Mouse (Mus musculus): ENCODE data around the gene Cars. TPM values are rescaled to one million over a fixed set of nuclear protein-coding genes. Genes with fewer than 3 reads are reported as not detected.
"Not testable (repeated sequence)": the region's sequence is repeated elsewhere in the genome, so short reads cannot be mapped to it uniquely, and the experiment has no call there.

Cars gene
- polyA plus RNA-seq, 1 experiment from 2014 or later = 77.0 TPM

DNA sequence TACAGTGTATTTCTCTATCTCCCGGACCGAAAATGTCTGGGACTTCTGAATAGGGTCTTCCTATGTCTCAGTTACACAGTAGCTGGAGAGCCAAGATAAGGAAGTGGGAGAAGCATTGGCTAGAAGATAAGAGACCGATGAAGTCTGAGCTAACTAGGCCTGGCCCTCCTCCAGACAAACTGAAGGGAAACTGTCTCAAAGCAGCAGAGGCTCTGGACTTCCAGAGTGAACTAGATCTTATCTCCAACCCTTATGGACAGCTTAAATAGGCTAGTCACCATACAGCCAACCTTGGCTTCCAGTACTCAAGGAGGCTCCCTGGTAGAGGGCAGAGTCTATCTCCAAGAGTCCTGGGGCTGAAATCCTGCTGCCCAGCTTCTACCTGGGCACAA is 34.2 kb downstream of the Cars start:
- WGBS = 92% methylated on average over 3 of the region's 3 CpGs
- H3K27ac ChIP-seq = no peak overlapping the region
- no peak for DNase-seq (ENCODE audit: low spot score)
- H3K36me3 ChIP-seq = peaks cover 100% of the 10 kb centered on the region
- H3K4me3 ChIP-seq = no peak overlapping the region
- H3K27me3 ChIP-seq (ENCODE audit: insufficient read depth, poor library complexity, severe bottlenecking) = no peaks in the 10 kb centered on the region
- H3K9me3 ChIP-seq = no peaks in the 10 kb centered on the region
- H3K4me1 ChIP-seq (replicated peaks) = no peaks in the 10 kb centered on the region

DNA sequence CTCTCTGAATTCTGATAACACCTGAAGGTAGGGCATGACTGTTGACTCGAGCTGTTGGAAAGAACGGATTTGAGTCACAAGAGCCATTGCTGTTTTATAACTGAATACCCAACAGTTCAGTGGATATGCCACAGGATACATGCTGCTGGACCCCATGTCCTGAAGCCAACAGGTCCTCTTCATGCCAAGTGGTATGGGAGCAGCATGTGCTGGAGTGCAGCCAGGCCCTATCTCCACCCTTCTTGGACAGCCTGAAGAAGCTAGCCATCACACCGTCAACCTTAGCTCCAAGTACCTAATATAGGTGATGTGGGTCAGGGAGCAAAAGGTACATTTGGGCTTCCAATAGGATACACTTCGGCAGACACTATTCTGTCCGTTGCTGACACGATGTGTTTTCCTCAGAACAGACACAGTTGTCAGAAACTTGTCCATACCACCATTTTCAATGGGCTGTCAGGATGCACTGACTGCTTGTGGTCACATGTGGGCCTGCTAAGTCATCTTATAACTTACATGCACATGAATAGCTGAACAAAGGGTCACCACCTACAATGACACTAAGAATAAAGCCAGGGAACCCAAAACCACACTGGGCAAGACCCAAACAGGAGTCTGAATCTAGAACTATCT is 34.8 kb downstream of the Cars start:
- DNase-seq (ENCODE audit: low spot score) = no peak
- H3K36me3 ChIP-seq = peaks cover 100% of the 10 kb centered on the region
- WGBS = 96% methylated on average over 6 of the region's 6 CpGs
- H3K4me3 ChIP-seq = no peak overlapping the region
- H3K4me1 ChIP-seq (replicated peaks) = no peaks in the 10 kb centered on the region
- no peaks in the 10 kb centered on the region for H3K9me3 ChIP-seq
- no peaks in the 10 kb centered on the region for H3K27me3 ChIP-seq (ENCODE audit: insufficient read depth, poor library complexity, severe bottlenecking)
- H3K27ac ChIP-seq = no peak overlapping the region

DNA sequence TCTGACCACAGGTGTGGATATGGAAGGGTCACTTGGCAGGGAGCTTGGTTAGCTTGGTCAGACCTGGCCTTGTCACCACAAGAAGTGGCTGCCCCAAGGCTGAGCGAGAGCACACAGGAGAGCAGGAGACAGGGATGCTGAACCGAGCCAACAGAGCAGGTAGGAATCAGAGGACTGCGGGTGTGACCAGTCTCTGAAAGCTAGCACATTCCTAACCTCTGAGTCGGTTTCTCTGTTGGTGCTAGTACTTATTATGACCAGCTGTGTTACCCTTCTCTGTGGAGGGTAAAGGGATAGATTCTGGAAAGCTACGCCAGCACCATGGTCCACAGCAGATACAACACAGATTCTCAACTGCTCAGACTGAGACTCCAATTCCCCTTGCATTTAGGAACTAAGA is 36.1 kb downstream of the Cars start:
- WGBS = 92% methylated on average over 5 of the region's 5 CpGs
- no peak for DNase-seq (ENCODE audit: low spot score)
- Histone ChIP-seq H3K4me3 (no peak overlapping the region), H3K27me3 (ENCODE audit: insufficient read depth, poor library complexity, severe bottlenecking) (no peaks in the 10 kb centered on the region), H3K36me3 (peaks cover 100% of the 10 kb centered on the region), H3K9me3 (no peaks in the 10 kb centered on the region), H3K27ac (no peak overlapping the region), H3K4me1 (replicated peaks) (no peaks in the 10 kb centered on the region)

DNA sequence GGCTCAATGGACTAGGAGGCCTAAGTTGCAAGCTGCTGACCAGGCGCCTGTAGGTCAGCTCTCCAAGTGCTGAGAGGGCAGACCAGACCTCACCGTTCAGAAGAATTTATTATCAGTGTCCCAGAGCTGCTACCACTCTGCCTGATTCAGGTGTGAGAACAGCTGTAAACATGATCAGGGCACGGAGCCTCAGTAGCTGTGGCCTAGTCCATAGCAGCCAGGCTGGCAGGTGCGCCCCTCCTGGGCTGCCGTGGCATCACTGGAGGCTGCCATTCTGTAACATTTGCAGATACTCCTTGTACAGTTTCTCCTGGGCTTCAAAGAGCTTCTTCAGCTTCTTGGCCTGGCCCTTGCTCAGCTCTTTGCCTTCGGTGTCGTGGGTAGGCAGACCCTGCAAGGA is 42.3 kb downstream of the Cars start:
- Histone ChIP-seq H3K27me3 (ENCODE audit: insufficient read depth, poor library complexity, severe bottlenecking) (no peaks in the 10 kb centered on the region), H3K36me3 (peaks cover 94% of the 10 kb centered on the region), H3K27ac (0 out of 2 replicates have a peak overlapping the region, but pooled peaks have one; percentile 23), H3K4me3 (no peak overlapping the region), H3K4me1 (replicated peaks) (no peaks in the 10 kb centered on the region), H3K9me3 (no peaks in the 10 kb centered on the region)
- no peak for DNase-seq (ENCODE audit: low spot score)
- WGBS = 94% methylated on average over 7 of the region's 7 CpGs

DNA sequence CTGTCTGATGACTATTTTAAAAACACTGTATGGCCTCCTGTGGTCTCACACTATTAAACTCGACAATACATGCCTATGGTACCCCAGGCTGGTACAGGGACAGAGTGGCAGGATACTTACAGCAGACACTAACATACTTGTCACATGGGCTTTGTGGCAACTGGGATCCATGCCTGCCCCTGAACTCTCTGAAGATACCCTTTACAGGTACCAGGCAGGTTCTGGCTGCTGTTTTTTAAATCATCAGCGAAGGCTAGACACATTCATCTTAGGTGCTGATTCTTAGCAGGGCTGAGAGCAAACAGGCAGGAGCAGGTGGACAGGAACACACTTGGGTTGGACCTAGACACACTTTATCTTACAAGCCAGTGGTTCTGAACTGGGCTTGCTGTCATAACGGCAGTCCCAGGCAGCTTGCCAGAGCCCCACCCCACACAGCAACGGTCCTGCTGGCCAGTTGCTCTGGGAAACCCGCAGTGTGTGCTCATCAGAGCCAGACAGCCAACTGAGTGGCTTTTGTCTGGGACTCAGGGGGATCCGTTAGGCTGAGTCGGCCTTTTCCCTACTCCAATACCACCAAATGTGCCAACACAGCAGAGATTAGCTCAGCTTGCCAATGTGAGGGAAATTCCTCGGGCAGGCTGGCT is 42.8 kb downstream of the Cars start:
- Histone ChIP-seq H3K9me3 (no peaks in the 10 kb centered on the region), H3K36me3 (peaks cover 89% of the 10 kb centered on the region), H3K27me3 (ENCODE audit: insufficient read depth, poor library complexity, severe bottlenecking) (no peaks in the 10 kb centered on the region), H3K4me1 (replicated peaks) (no peaks in the 10 kb centered on the region), H3K4me3 (no peak overlapping the region), H3K27ac (0 out of 2 replicates have a peak overlapping the region, but pooled peaks have one; percentile 23)
- 87% methylated on average over 8 of the region's 8 CpGs for whole genome bisulfite sequencing
- no peak for DNase-seq (ENCODE audit: low spot score)

DNA sequence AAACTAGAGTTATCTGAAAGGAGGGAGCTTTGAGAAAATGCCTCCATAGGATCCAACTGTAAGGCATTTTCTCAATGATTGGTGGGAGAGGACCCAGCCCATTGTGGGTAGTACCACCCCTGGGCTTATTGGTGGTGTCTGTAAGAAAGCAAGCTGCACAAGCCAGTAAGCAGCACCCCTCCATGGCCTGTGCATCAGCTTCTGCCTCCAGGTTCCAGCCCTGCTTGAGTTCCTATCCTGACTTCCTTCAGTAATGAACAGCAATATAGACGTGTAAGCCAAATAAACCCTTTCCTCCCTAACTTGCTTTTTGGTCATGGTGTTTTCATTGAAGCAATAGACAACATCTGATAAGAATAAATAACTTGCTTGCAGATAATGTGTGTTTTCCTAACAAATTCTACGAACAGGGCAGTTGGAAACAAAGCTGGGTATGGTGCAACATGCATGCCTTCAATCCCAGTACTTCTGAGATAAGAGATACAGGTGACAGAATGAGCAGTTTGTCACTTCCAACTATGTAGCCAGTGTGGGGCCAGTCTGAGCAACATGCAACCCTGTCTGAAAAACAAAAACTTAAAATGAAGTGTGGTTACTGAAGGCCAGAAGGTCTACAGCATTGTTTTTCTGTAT is 50.2 kb downstream of the Cars start:
- 40% methylated on average over 2 of the region's 2 CpGs for WGBS
- Histone ChIP-seq H3K9me3 (no peaks in the 10 kb centered on the region), H3K4me3 (peak overlapping the region; percentile 96), H3K27ac (peak overlapping the region; percentile 97), H3K36me3 (peaks cover 32% of the 10 kb centered on the region), H3K27me3 (ENCODE audit: insufficient read depth, poor library complexity, severe bottlenecking) (no peaks in the 10 kb centered on the region), H3K4me1 (replicated peaks) (peaks cover 31% of the 10 kb centered on the region)
- no peak for DNase-seq (ENCODE audit: low spot score)

DNA sequence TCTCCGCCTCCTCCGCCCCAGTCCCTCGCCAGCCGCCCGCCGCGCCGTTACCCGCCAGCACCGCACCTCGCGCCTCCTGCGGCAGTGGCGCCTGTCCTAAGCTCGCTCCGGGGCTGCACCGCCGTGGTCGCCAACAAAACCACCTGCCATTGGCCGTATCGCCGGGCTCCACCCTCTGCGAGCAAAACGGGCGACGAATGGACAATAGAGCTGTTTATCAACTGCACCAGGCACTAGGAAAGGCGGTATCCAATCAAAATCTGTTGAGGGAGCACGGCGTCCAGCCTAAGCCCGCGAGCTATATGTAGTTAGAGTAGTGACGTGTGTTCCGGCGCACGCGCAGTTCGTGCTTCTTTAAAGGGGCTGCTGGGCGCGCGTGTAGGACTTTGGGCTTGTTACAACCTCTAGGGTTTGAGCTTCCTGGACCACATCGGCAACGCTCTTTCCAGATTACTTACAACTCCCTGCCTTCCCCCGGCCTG is 50.9 kb downstream of the Cars start, which contains the start of gene Nap1l4:
Gene Nap1l4, minus strand, starts transcription at position 131 of the 482 bp plus-strand sequence.
- H3K4me1 ChIP-seq (replicated peaks) = peaks cover 31% of the 10 kb centered on the region
- peak; percentile 99 for DNase-seq (ENCODE audit: low spot score)
- under 1% methylated on average over 43 of the region's 43 CpGs for WGBS
- peak within 1 kb of the TSS; percentile 96 for H3K4me3 ChIP-seq
- no peaks in the 10 kb centered on the region for H3K9me3 ChIP-seq
- no peaks in the 10 kb centered on the region for H3K27me3 ChIP-seq (ENCODE audit: insufficient read depth, poor library complexity, severe bottlenecking)
- peak within 1 kb of the TSS; percentile 97 for H3K27ac ChIP-seq
- H3K36me3 ChIP-seq = peaks cover 29% of the 10 kb centered on the region

DNA sequence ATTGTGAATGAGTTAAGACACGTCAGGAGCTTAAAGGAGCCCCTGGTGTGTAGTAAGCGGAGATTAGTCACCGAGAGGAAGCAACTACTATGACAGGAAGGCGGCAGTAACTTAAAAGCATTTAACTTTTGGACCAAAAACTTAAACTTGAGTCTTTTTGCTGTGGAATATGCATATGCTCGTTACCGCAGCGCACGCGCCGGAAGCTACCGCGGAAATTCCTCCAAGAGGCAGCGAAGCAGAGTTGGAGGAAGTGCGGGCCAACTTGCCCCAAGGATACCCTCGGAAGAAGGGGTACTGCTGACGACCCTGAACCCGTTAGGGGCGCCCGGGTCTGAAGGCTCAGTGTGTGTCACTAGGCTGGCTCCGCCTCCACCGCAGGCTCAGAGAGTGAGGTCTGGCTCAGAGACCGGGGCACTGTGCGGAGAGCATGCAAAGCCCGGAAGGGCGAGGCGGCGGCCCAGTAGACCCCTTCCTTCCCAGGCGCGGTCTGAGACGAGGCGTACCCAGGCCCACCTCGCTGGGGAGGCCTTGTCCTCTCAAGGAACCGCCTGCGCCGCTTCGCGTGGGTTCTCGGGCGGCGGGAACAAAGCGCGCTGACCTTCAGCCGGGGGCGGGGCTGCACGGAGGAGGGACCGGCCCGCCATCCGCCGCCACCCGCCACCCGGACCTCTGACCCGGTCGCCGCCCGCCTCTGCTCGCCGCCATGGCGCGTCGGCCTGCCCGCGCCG is 51.5 kb downstream of the Cars start:
- H3K9me3 ChIP-seq = no peaks in the 10 kb centered on the region
- DNase-seq (ENCODE audit: low spot score) = no peak

DNA sequence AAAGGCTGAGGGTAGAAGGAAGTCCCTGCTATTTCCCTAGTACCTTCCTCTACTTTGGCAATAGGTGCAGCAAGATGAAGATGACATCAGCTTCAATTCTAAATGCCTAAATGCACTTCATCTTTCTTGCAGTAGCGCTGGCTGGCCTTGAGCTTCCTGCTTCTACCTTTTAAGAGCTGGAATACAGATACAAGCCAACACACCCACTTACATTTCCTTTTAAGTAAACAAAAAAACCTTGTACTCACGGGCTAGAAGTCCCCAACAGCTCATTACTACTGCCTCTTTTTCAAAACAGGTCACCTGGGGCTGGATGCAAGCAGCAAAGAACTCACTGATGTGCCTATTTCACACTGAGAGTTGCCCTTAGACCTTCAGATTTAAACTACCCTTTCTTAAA is 53.3 kb downstream of the Cars start:
- WGBS = 76% methylated on average over 2 of the region's 2 CpGs
- Histone ChIP-seq H3K9me3 (no peaks in the 10 kb centered on the region), H3K4me1 (replicated peaks) (peaks cover 38% of the 10 kb centered on the region), H3K27me3 (ENCODE audit: insufficient read depth, poor library complexity, severe bottlenecking) (no peaks in the 10 kb centered on the region), H3K4me3 (peak overlapping the region; percentile 21; the same call in 1 of the 2 replicates), H3K27ac (no peak overlapping the region), H3K36me3 (peaks cover 24% of the 10 kb centered on the region)
- DNase-seq (ENCODE audit: low spot score) = no peak

More for the DNA sequence above, 51.5 kb downstream of the Cars start:
- H3K27me3 ChIP-seq (ENCODE audit: insufficient read depth, poor library complexity, severe bottlenecking) = no peaks in the 10 kb centered on the region
- H3K27ac ChIP-seq = peak overlapping the region; percentile 97
- peaks cover 35% of the 10 kb centered on the region for H3K4me1 ChIP-seq (replicated peaks)
- under 1% methylated on average over 63 of the region's 63 CpGs for WGBS
- H3K4me3 ChIP-seq = peak overlapping the region; percentile 96
- peaks cover 31% of the 10 kb centered on the region for H3K36me3 ChIP-seq

DNA sequence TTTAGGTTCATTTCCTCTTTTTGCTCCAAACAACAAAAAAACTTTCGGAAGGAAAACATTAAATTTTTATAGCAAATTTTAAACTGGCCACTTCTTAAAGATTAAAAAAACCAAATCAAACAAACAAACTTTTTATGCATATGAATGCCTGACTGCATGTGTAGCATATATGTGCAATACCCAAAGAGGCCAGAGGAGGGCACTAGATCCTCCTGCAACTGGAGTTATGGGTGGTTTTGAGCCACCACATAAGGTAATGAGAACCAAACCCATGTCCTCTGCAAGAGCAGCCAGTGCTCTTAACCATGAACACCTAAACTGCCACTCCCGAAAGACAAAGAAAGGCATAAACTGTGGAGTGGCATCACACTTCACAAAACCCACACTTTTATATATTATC is 55.5 kb downstream of the Cars start:
- peak; percentile 34 for DNase-seq (ENCODE audit: low spot score)
- 94% methylated on average over 2 of the region's 2 CpGs for WGBS
- peaks cover 46% of the 10 kb centered on the region for H3K36me3 ChIP-seq
- no peaks in the 10 kb centered on the region for H3K9me3 ChIP-seq
- no peak overlapping the region for H3K4me3 ChIP-seq
- no peaks in the 10 kb centered on the region for H3K27me3 ChIP-seq (ENCODE audit: insufficient read depth, poor library complexity, severe bottlenecking)
- H3K27ac ChIP-seq = no peak overlapping the region
- H3K4me1 ChIP-seq (replicated peaks) = peaks cover 31% of the 10 kb centered on the region

DNA sequence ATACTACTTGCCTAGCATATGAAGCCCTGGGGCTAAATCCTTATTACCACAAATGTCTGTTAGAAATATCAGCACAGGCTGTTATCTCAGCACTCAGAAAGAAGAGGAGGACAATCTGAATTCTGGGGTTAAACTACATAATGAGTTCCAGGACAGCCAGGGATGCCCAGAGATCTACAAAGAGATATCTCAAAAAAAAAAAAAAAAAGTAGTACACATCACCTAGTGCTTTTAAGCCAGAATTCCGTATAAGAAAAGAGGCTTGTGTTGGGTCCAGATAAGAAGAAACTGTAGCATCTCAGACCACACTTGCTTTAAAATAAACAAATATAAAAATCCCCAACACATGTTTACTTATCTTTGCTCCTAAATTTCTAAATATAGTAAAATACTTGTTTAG is 61.2 kb downstream of the Cars start:
- DNase-seq (ENCODE audit: low spot score) = no peak
- Histone ChIP-seq H3K9me3 (no peaks in the 10 kb centered on the region), H3K36me3 (peaks cover 80% of the 10 kb centered on the region), H3K4me3 (no peak overlapping the region), H3K27me3 (ENCODE audit: insufficient read depth, poor library complexity, severe bottlenecking) (no peaks in the 10 kb centered on the region), H3K4me1 (replicated peaks) (peaks cover 5% of the 10 kb centered on the region; the same call in 1 of the 2 replicates), H3K27ac (no peak overlapping the region)
- WGBS = 83% methylated on average over 1 of the region's 1 CpGs

DNA sequence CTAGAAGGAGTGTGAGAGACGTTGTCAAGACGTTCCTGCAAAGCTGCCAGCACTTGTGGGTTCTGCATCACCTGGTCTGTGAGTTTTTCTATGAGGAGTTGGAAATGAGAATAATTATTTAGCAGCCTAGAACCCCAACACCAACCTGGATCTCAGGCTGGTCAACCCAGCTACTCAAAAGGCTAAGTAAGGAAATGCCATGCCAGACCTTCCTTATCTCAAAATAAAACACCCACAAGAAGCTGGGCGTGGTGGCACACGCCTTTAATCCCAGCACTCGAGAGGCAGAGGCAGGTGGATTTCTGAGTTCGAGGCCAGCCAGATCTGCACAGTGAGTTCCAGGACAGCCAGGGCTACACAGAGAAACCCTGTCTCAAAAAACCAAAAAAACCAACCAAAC is 61.7 kb downstream of the Cars start:
- H3K4me1 ChIP-seq (replicated peaks); H3K4me3 ChIP-seq; DNase-seq (ENCODE audit: low spot score); H3K9me3 ChIP-seq; H3K27me3 ChIP-seq (ENCODE audit: insufficient read depth, poor library complexity, severe bottlenecking); H3K27ac ChIP-seq: not testable (repeated sequence)
- WGBS = 93% methylated on average over 6 of the region's 6 CpGs
- H3K36me3 ChIP-seq = peaks cover 83% of the 10 kb centered on the region
